Mouse (Mus musculus): ENCODE data around the gene Ube2n. TPM values are rescaled to one million over a fixed set of nuclear protein-coding genes. Genes with fewer than 3 reads are reported as not detected.
A peak's percentile ranks its signal among the peaks of the same experiment; 100 is the strongest.

Gene Ube2n
- polyA plus RNA-seq, 1 experiment from 2014 or later, result 189 TPM

- Histone ChIP-seq H3K4me3 (ENCODE audit: low read depth, low read length) (no peak overlapping the region), H3K4me1 (ENCODE audit: insufficient read depth, low read depth, low read length) (no peaks in the 10 kb centered on the region), H3K27ac (ENCODE audit: low read length) (no peak overlapping the region), H3K9ac (replicated peaks; ENCODE audit: low read depth) (no peak overlapping the region), H3K27me3 (replicated peaks; ENCODE audit: insufficient read depth, low read length) (no peaks in the 10 kb centered on the region), H3K9me3 (ENCODE audit: low read length) (no peaks in the 10 kb centered on the region), H3K36me3 (ENCODE audit: insufficient read depth, low read length) (peaks cover 15% of the 10 kb centered on the region), H3K4me2 (replicated peaks; ENCODE audit: low read depth, low read length) (no peak overlapping the region)
- TF ChIP-seq EP300 (IDR thresholded peaks at IDR 0.05), result no peak
- TF ChIP-seq CTCF (IDR thresholded peaks at IDR 0.05), result peak; percentile 61
- no peak for ATAC-seq
- WGBS, result 30% methylated on average over 1 of the region's 1 CpGs
- peak; percentile 63 for DNase-seq (ENCODE audit: low spot score)
Measured at GRCm38 (mm10) chr10:95550506-95550905, 35.6 kb downstream of the Ube2n start.

GRCm38 (mm10) chr10:95551752-95552151 lies 36.8 kb downstream of the Ube2n start:
- ATAC-seq, result no peak
- no peak overlapping the region for H3K9ac ChIP-seq (replicated peaks; ENCODE audit: low read depth)
- no peak for TF ChIP-seq EP300 (IDR thresholded peaks at IDR 0.05)
- peak; percentile 63 for TF ChIP-seq CTCF (IDR thresholded peaks at IDR 0.05)
- H3K36me3 ChIP-seq (ENCODE audit: insufficient read depth, low read length), result peaks cover 3% of the 10 kb centered on the region; the same call in 1 of the 2 replicates
- no peak overlapping the region for H3K4me3 ChIP-seq (ENCODE audit: low read depth, low read length)
- no peaks in the 10 kb centered on the region for H3K4me1 ChIP-seq (ENCODE audit: insufficient read depth, low read depth, low read length)
- H3K27me3 ChIP-seq (replicated peaks; ENCODE audit: insufficient read depth, low read length), result no peaks in the 10 kb centered on the region
- H3K4me2 ChIP-seq (replicated peaks; ENCODE audit: low read depth, low read length), result no peak overlapping the region
- H3K27ac ChIP-seq (ENCODE audit: low read length), result no peak overlapping the region
- peak; percentile 35 for DNase-seq (ENCODE audit: low spot score)
- H3K9me3 ChIP-seq (ENCODE audit: low read length), result no peaks in the 10 kb centered on the region

- TF ChIP-seq CTCF (IDR thresholded peaks at IDR 0.05) (no peak), EP300 (IDR thresholded peaks at IDR 0.05) (no peak)
- peaks cover 3% of the 10 kb centered on the region; the same call in 1 of the 2 replicates for H3K36me3 ChIP-seq (ENCODE audit: insufficient read depth, low read length)
- no peak overlapping the region for H3K27ac ChIP-seq (ENCODE audit: low read length)
- H3K4me1 ChIP-seq (ENCODE audit: insufficient read depth, low read depth, low read length), result no peaks in the 10 kb centered on the region
- no peaks in the 10 kb centered on the region for H3K9me3 ChIP-seq (ENCODE audit: low read length)
- ATAC-seq, result no peak
- no peaks in the 10 kb centered on the region for H3K27me3 ChIP-seq (replicated peaks; ENCODE audit: insufficient read depth, low read length)
- H3K4me2 ChIP-seq (replicated peaks; ENCODE audit: low read depth, low read length), result no peak overlapping the region
- 51% methylated on average over 3 of the region's 3 CpGs for WGBS
- no peak overlapping the region for H3K4me3 ChIP-seq (ENCODE audit: low read depth, low read length)
- no peak for DNase-seq (ENCODE audit: low spot score)
- no peak overlapping the region for H3K9ac ChIP-seq (replicated peaks; ENCODE audit: low read depth)
Measured at GRCm38 (mm10) chr10:95552326-95552725, 37.4 kb downstream of the Ube2n start.

GRCm38 (mm10) chr10:95555866-95556265 lies 40.9 kb downstream of the Ube2n start:
- no peaks in the 10 kb centered on the region for H3K9me3 ChIP-seq (ENCODE audit: low read length)
- WGBS, result 72% methylated on average over 11 of the region's 11 CpGs
- no peak overlapping the region for H3K27ac ChIP-seq (ENCODE audit: low read length)
- no peak for ATAC-seq
- no peak overlapping the region for H3K4me2 ChIP-seq (replicated peaks; ENCODE audit: low read depth, low read length)
- no peak overlapping the region for H3K9ac ChIP-seq (replicated peaks; ENCODE audit: low read depth)
- TF ChIP-seq EP300 (IDR thresholded peaks at IDR 0.05) (no peak), CTCF (IDR thresholded peaks at IDR 0.05) (no peak)
- no peak overlapping the region for H3K4me3 ChIP-seq (ENCODE audit: low read depth, low read length)
- H3K27me3 ChIP-seq (replicated peaks; ENCODE audit: insufficient read depth, low read length), result no peaks in the 10 kb centered on the region
- no peaks in the 10 kb centered on the region; the same call in 1 of the 2 replicates for H3K36me3 ChIP-seq (ENCODE audit: insufficient read depth, low read length)
- no peak for DNase-seq (ENCODE audit: low spot score)
- no peaks in the 10 kb centered on the region for H3K4me1 ChIP-seq (ENCODE audit: insufficient read depth, low read depth, low read length)

GRCm38 (mm10) chr10:95557337-95557828 lies 42.4 kb downstream of the Ube2n start:
- Histone ChIP-seq H3K4me3 (ENCODE audit: low read depth, low read length) (no peak overlapping the region), H3K27me3 (replicated peaks; ENCODE audit: insufficient read depth, low read length) (no peaks in the 10 kb centered on the region), H3K9me3 (ENCODE audit: low read length) (no peaks in the 10 kb centered on the region), H3K4me1 (ENCODE audit: insufficient read depth, low read depth, low read length) (peaks cover 4% of the 10 kb centered on the region; the same call in 1 of the 2 replicates), H3K27ac (ENCODE audit: low read length) (no peak overlapping the region), H3K9ac (replicated peaks; ENCODE audit: low read depth) (no peak overlapping the region), H3K4me2 (replicated peaks; ENCODE audit: low read depth, low read length) (no peak overlapping the region), H3K36me3 (ENCODE audit: insufficient read depth, low read length) (no peaks in the 10 kb centered on the region)
- 88% methylated on average over 5 of the region's 5 CpGs for WGBS
- TF ChIP-seq EP300 (IDR thresholded peaks at IDR 0.05), result no peak
- TF ChIP-seq CTCF (IDR thresholded peaks at IDR 0.05), result peak; percentile 88
- peak; percentile 61 for DNase-seq (ENCODE audit: low spot score)
- ATAC-seq, result peak; percentile 27; the same call in 1 of the 2 replicates

- Histone ChIP-seq H3K4me3 (ENCODE audit: low read depth, low read length) (no peak overlapping the region), H3K4me1 (ENCODE audit: insufficient read depth, low read depth, low read length) (peaks cover 4% of the 10 kb centered on the region; the same call in 1 of the 2 replicates), H3K27ac (ENCODE audit: low read length) (no peak overlapping the region), H3K4me2 (replicated peaks; ENCODE audit: low read depth, low read length) (no peak overlapping the region), H3K27me3 (replicated peaks; ENCODE audit: insufficient read depth, low read length) (no peaks in the 10 kb centered on the region), H3K9me3 (ENCODE audit: low read length) (no peaks in the 10 kb centered on the region), H3K36me3 (ENCODE audit: insufficient read depth, low read length) (no peaks in the 10 kb centered on the region), H3K9ac (replicated peaks; ENCODE audit: low read depth) (no peak overlapping the region)
- TF ChIP-seq EP300 (IDR thresholded peaks at IDR 0.05) (no peak), CTCF (IDR thresholded peaks at IDR 0.05) (no peak)
- WGBS, result 64% methylated on average over 7 of the region's 7 CpGs
- DNase-seq (ENCODE audit: low spot score), result no peak
- ATAC-seq, result no peak
Measured at GRCm38 (mm10) chr10:95559426-95559825, 44.5 kb downstream of the Ube2n start.

All from lung, postnatal 0 days (tissue).